In genomic region chr7:25250141-25250972, GRCm38 (mm10) we compare ENCODE assay signal across 7 mouse cellular contexts. TPM values are rescaled to one million over a fixed set of nuclear protein-coding genes. Genes with fewer than 3 reads are reported as not detected.
DNase-seq lines count a peak whose midpoint lies in the region; ATAC-seq lines count a peak whose summit lies in the region.

TSS of gene Erf (minus strand) at chr7:25250761.

- under 1% methylated on average over 67 of the region's 81 CpGs for WGBS in embryonic facial prominence, embryonic 11.5 days
- WGBS in midbrain, embryonic 11.5 days, result 2% methylated on average over 65 of the region's 81 CpGs

- DNase-seq in adrenal gland, postnatal 14 days, result peak; percentile 98
- DNase-seq in embryonic facial prominence, embryonic 11.5 days (ENCODE audit: low spot score), result peak; percentile 93
- DNase-seq in kidney, adult 11 months, result peak; percentile 95
- peak; percentile 95 for DNase-seq in left cerebral cortex, postnatal 4 days
- DNase-seq in midbrain, embryonic 11.5 days (ENCODE audit: low spot score, missing footprints), result peak; percentile 100
- DNase-seq in right cerebral cortex, postnatal 4 days, result peak; percentile 97

- intact Hi-C loops in left cerebral cortex, postnatal 4 days (cut with DNase I), result no loop called here

- H3K27me3 ChIP-seq in embryonic facial prominence, embryonic 11.5 days (ENCODE audit: control insufficient read depth, insufficient read depth, low read length), result no peaks in the 10 kb centered on the region
- H3K27me3 ChIP-seq in midbrain, embryonic 11.5 days (ENCODE audit: control insufficient read depth, insufficient read depth, low read length), result no peaks in the 10 kb centered on the region

- H3K4me3 ChIP-seq in embryonic facial prominence, embryonic 11.5 days (ENCODE audit: low read depth, low read length), result peak within 1 kb of the TSS; percentile 99
- H3K4me3 ChIP-seq in midbrain, embryonic 11.5 days (ENCODE audit: low read depth, low read length), result peak within 1 kb of the TSS; percentile 92

- H3K9me3 ChIP-seq in embryonic facial prominence, embryonic 11.5 days (replicated peaks; ENCODE audit: control insufficient read depth, low read length), result no peaks in the 10 kb centered on the region
- no peaks in the 10 kb centered on the region for H3K9me3 ChIP-seq in midbrain, embryonic 11.5 days (ENCODE audit: control insufficient read depth, low read length)

- peak; percentile 44 for ATAC-seq in embryonic facial prominence, embryonic 11.5 days (replicated peaks; ENCODE audit: insufficient number of reproducible peaks, low FRiP score, low TSS enrichment, low read depth)
- ATAC-seq in granulocyte monocyte progenitor cell, adult 5-6 weeks (replicated peaks; ENCODE audit: poor library complexity, severe bottlenecking), result peak; percentile 75
- peak; percentile 82 for ATAC-seq in midbrain, embryonic 11.5 days (ENCODE audit: low FRiP score)

- peak within 1 kb of the TSS; percentile 98 for H3K27ac ChIP-seq in embryonic facial prominence, embryonic 11.5 days (replicated peaks; ENCODE audit: low read depth, low read length)
- peak within 1 kb of the TSS; percentile 88 for H3K27ac ChIP-seq in midbrain, embryonic 11.5 days (ENCODE audit: low read depth, low read length)

- H3K9ac ChIP-seq in embryonic facial prominence, embryonic 11.5 days (replicated peaks; ENCODE audit: low read length), result peak within 1 kb of the TSS; percentile 93
- peak within 1 kb of the TSS; percentile 87 for H3K9ac ChIP-seq in midbrain, embryonic 11.5 days (ENCODE audit: low read length)

- H3K36me3 ChIP-seq in embryonic facial prominence, embryonic 11.5 days (replicated peaks; ENCODE audit: control insufficient read depth, insufficient read depth, low read depth, low read length), result no peaks in the 10 kb centered on the region; the same call in 1 of the 2 replicates
- H3K36me3 ChIP-seq in midbrain, embryonic 11.5 days (ENCODE audit: control insufficient read depth, insufficient read depth, low read length), result peaks cover under 1% of the 10 kb centered on the region; the same call in 1 of the 2 replicates

- peaks cover 14% of the 10 kb centered on the region for H3K4me1 ChIP-seq in embryonic facial prominence, embryonic 11.5 days (ENCODE audit: control insufficient read depth, insufficient read depth, low read length)
- H3K4me1 ChIP-seq in midbrain, embryonic 11.5 days (ENCODE audit: control insufficient read depth, insufficient read depth, low read length), result peaks cover 35% of the 10 kb centered on the region

- H3K4me2 ChIP-seq in embryonic facial prominence, embryonic 11.5 days (ENCODE audit: low read depth, low read length), result peak within 1 kb of the TSS; percentile 95
- H3K4me2 ChIP-seq in midbrain, embryonic 11.5 days, result peak within 1 kb of the TSS; percentile 74

RNA-seq across cellular contexts. Expression of gene Erf, which starts in this region (rescaled TPM):
- 29.7 and 34.4 TPM in 2 replicates for total RNA-seq in adrenal gland, postnatal 14 days (2021)
- polyA plus RNA-seq in embryonic facial prominence, embryonic 11.5 days (2014; fragmentation: Nextera tagmentation; extraction: Ambion mirVana), result 19.4 and 22.6 TPM in 2 replicates
- total RNA-seq in granulocyte monocyte progenitor cell, adult 5-6 weeks (2014; fragmentation: Nextera tagmentation), result 10.5 and 10.7 TPM in 2 replicates
- 5.3 and 6.0 TPM in 2 replicates for total RNA-seq in granulocyte monocyte progenitor cell, adult 5-6 weeks (2017)
- 10 to 100 TPM; 29.4 to 36.1 TPM for total RNA-seq in left cerebral cortex, postnatal 4 days (2021)
- 11.7 and 13.9 TPM in 2 replicates for polyA plus RNA-seq in midbrain, embryonic 11.5 days (2014; fragmentation: Nextera tagmentation; extraction: Ambion mirVana)

Comparison
In these comparisons a context has a peak if more than half of its experiments do, and no peak if none do; other contexts are left out.
1. Peak in every context shown above with its lines: DNase-seq, ATAC-seq, H3K4me3 ChIP-seq and H3K27ac ChIP-seq.